Mouse (Mus musculus) intestine, embryonic 14.5 days (tissue): ENCODE measurements around the gene Suclg1. TPM values are rescaled to one million over a fixed set of nuclear protein-coding genes. Genes with fewer than 3 reads are reported as not detected.

Experiments used
- ATAC-seq: fragments of 200-750 bp; cut with Nextera tagmentation; replicated peaks from 2 replicates; pipeline ENCODE4 v1.8.0; 2017; ENCODE audit warnings: low read depth, moderate number of reproducible peaks, moderate TSS enrichment, moderate library complexity; ENCODE audit not compliant: low FRiP score, low TSS enrichment
- DNase-seq: peaks from one replicate; pipeline ENCODE4 v3.0.0-alpha.2; 2018; ENCODE audit warnings: low spot score
- H3K27ac ChIP-seq: fragments of 300-500 bp; sonication (generic); 2 replicates; pipeline ENCODE4 v1.5.1; 2014; ENCODE audit warnings: low read depth, mild to moderate bottlenecking, control low read depth
- H3K27me3 ChIP-seq: fragments of 300-500 bp; sonication (generic); replicated peaks from 2 replicates; pipeline ENCODE4 v1.6.1; 2014; ENCODE audit warnings: low read length, control low read depth; ENCODE audit not compliant: control insufficient read depth, insufficient read depth
- H3K36me3 ChIP-seq: fragments of 300-500 bp; sonication (generic); 2 replicates; pipeline ENCODE4 v1.6.1; 2014; ENCODE audit warnings: low read length, control low read depth; ENCODE audit not compliant: control insufficient read depth, insufficient read depth
- H3K4me1 ChIP-seq: fragments of 300-500 bp; sonication (generic); replicated peaks from 2 replicates; pipeline ENCODE4 v1.6.1; 2014; ENCODE audit warnings: low read length, control low read depth, mixed read lengths; ENCODE audit not compliant: control insufficient read depth, insufficient read depth
- H3K4me2 ChIP-seq: fragments of 300-500 bp; sonication (generic); 2 replicates; pipeline ENCODE4 v1.6.1; 2014; ENCODE audit warnings: low read length
- H3K4me3 ChIP-seq: fragments of 300-500 bp; sonication (generic); 2 replicates; pipeline ENCODE4 v1.5.1; 2014; ENCODE audit warnings: low read depth, low read length, control low read depth, mixed read lengths
- H3K9ac ChIP-seq: fragments of 300-500 bp; sonication (generic); 2 replicates; pipeline ENCODE4 v1.6.1; 2014; ENCODE audit warnings: mild to moderate bottlenecking, low read length
- H3K9me3 ChIP-seq: fragments of 300-500 bp; sonication (generic); 2 replicates; pipeline ENCODE4 v1.6.1; 2016; ENCODE audit warnings: low read length, control low read depth; ENCODE audit not compliant: control insufficient read depth
- WGBS: fragments of 180-500 bp; shearing (Covaris S2); extraction: QIAGEN DNeasy Blood & Tissue Kit; methylation state at CpG from one replicate; pipeline ENCODE4 v1.1.7; 2014; 5-methylcytosine and 5-hydroxymethylcytosine counted together
- polyA plus RNA-seq: library from polyadenylated mRNA; unstranded; fragments of >200 nt; fragmentation: Nextera tagmentation; extraction: Ambion mirVana; gene quantifications from 2 replicates; pipeline ENCODE4 v1.2.1, GENCODE M21; 2014

Suclg1 gene
- polyA plus RNA-seq, 1 experiment from 2014 or later = 235 TPM

DNA sequence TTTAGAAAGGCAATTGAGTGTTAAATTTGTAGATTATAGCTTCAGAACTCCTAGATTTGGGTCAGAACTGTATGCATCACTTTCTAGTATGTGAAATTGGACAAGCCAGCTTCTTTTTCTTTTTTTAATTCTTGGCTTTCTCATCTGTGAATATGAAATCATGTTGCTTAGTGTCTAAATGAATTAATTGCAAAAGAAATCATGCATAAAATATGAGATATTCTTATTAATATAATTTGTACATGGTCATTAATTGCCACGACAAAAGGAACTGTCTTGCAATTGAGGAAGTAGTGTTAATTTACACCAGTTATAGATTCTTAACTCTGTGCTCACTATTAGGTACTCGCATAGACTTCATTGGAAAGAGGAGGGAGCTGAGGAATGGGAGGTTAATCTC is 74.1 kb downstream of the Suclg1 start:
- no peak overlapping the region for H3K9ac ChIP-seq
- no peak overlapping the region for H3K4me3 ChIP-seq
- H3K4me2 ChIP-seq = no peak overlapping the region
- H3K27ac ChIP-seq = no peak overlapping the region
- ATAC-seq (no peak), DNase-seq (no peak)
- 83% methylated on average over 2 of the region's 2 CpGs for WGBS
- no peaks in the 10 kb centered on the region for H3K4me1 ChIP-seq
- no peaks in the 10 kb centered on the region for H3K36me3 ChIP-seq
- no peaks in the 10 kb centered on the region for H3K9me3 ChIP-seq
- no peaks in the 10 kb centered on the region for H3K27me3 ChIP-seq

Other genes starting within 250 kb of the Suclg1 start
- gene Dnah6, start 26.7 kb upstream of the Suclg1 start, polyA plus RNA-seq = 0.05 and 0.07 TPM in 2 replicates
- gene 4931417E11Rik, start 221.3 kb downstream of the Suclg1 start, polyA plus RNA-seq = not detected in 2 replicates